Mouse (Mus musculus) left cerebral cortex, adult 8-10 months (tissue): ENCODE measurements around the gene Tshz2. TPM values are rescaled to one million over a fixed set of nuclear protein-coding genes. Genes with fewer than 3 reads are reported as not detected.
A peak's percentile ranks its signal among the peaks of the same experiment; 100 is the strongest.

Source experiments
- DNase-seq, 2 experiments: peaks; one replicate each; pipeline ENCODE4 v3.0.0; 2022; ENCODE audit warnings: low spot score in 2 of 2
- total RNA-seq, 4 experiments: library from RNA; stranded (reverse); gene quantifications; 2 replicates each; pipeline ENCODE4 v1.2.4; 2022

Gene Tshz2
- total RNA-seq, 4 experiments from 2014 or later: 51.2 to 64.0 (median 56.5) TPM

DNA sequence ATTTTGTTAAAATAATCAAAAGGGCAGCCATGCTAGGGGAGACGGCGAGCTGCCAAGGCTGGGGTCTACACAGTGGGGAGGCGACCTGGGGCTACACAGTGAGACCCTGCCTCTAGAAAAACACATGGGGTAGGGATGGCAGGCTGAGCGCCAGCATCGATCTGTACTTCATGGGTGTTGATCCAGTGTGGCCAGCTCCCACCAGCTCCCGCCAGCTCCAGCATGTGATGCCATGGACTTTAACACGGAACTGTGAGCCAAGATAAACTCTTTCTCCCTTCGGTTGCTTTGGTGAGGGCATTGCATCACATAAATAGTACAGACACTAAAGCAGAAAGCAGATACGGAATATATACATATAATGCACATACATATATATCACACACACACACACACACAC, 462.1 kb downstream of the Tshz2 start:
- DNase-seq: no peak

DNA sequence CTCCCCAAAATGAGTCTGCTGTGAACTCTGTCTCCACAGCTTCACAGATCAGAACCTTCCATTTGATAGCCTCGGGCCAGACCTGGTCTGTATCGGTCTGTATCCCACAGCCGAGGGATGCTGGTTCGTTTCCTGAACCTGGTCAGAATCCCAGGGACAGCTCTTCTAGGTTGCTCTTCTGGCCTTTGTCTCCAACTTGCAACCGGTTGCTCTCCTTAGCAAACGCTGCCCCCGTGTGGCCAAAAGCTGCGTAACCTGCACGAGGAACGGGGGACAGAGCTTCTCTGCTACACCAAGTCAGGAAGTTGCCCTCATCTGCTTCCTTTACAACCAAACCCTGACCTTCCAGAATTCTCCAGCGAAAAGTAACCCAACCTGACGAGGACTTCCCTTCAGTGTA, 468.3 kb downstream of the Tshz2 start:
- peak; percentile 35 to 97 for DNase-seq

GRCm38 (mm10) chr2:170101932-170102331, 469.1 kb downstream of the Tshz2 start:
- no peak for DNase-seq

- no peak for DNase-seq
Measured at GRCm38 (mm10) chr2:170103341-170103740, 470.5 kb downstream of the Tshz2 start.

DNA sequence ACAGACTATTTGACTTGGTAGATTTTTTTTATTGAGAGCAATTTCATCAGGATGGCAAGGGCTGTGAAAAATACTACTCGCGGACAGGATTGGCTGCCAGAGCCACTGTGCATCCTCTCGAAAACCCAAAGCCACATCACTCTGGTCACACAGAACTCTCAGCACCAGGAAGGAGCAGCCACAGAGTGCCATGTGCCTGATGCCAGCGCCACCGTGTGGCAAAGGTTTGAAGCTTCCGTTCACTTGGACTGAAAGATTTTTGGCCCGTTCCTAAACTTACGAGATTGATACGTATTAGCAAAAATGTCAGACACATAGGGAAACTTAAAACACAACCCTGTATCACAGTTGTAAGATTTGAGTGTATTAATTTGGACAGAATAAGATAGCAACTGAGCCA, 471.0 kb downstream of the Tshz2 start:
- DNase-seq: peak in 1 of 2 experiments; percentile 39

DNA sequence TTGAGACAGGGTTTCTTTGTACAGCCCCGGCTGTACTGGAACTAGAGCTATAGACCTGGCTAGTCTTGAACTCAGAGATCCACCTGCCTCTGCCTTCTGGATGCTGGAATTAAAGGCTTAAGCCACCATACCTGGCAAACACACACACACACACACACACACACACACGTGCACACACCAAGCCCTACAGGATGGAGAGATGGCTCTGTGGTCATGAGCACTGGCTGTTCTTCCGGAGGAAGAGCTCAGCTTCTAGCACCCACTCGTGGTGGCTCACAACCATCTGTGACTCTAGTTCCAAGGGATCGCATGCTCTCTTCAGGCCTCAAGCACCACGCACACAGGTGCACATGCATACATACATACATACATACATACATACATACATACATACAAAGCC, 471.6 kb downstream of the Tshz2 start:
- no peak for DNase-seq

GRCm38 (mm10) chr2:170106000-170106399, 473.2 kb downstream of the Tshz2 start:
- DNase-seq: no peak

GRCm38 (mm10) chr2:170107791-170108190, 475.0 kb downstream of the Tshz2 start:
- no peak for DNase-seq

- no peak for DNase-seq
Measured at GRCm38 (mm10) chr2:170109528-170109927, 476.7 kb downstream of the Tshz2 start.

GRCm38 (mm10) chr2:170110306-170110705, 477.5 kb downstream of the Tshz2 start:
- no peak for DNase-seq

GRCm38 (mm10) chr2:170116704-170117281, 484.0 kb downstream of the Tshz2 start:
- DNase-seq: peak; percentile 39 to 58

- DNase-seq: no peak
Measured at GRCm38 (mm10) chr2:170120139-170121027, 487.6 kb downstream of the Tshz2 start.

Other genes starting within 250 kb of the Tshz2 start
- not detected for gene Gm11011, start 45.3 kb upstream of the Tshz2 start, total RNA-seq